Mouse (Mus musculus) kidney, postnatal 36 days (tissue): ENCODE results near the gene Stard9.

Experiments
- DNase-seq, 2 experiments: peaks; one replicate each; pipeline ENCODE4 v3.0.0; 2021 to 2022; ENCODE audit warnings: mixed read lengths in 2 of 2

Gene Stard9

DNA sequence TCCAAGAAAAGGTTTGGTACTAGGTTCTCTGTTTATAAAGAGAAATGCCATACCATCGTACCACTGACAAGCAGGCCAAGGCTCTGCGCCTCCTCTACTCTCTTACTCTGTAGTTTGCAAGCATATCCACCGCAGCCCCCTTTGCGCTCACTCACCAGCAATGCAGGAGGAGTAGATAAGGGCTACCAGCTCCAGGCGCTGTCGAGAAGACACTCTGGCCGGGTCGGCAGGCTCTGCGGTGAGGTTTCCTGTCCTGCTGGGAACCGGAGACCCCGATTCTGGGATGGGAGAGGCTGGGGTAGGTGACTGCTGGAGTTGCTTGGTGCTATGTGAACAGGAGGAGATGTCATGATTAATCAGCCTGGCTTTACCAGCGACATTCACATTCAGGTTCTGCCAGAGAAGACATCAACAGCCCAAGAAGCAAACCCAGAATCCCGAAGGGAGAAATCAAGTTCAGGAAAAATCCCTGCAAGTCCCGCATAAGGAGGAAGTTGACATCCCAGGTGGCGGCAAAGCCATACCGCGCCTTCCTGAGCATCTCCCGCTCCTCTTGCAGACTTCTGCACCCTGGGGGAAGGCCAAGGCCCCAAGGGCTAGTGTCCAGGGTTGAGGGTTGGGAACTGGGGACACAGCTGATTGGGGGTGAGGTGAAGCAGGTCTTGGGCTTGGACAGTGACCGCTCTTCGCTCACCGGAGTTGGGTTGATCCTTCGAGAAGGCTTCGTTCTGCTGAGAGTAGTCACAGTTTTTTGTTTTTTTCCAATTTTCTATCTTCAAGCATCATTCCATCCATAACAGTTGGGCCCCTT lies 101.1 kb downstream of the Stard9 start:
- DNase-seq = peak in 1 of 2 experiments; percentile 16

DNA sequence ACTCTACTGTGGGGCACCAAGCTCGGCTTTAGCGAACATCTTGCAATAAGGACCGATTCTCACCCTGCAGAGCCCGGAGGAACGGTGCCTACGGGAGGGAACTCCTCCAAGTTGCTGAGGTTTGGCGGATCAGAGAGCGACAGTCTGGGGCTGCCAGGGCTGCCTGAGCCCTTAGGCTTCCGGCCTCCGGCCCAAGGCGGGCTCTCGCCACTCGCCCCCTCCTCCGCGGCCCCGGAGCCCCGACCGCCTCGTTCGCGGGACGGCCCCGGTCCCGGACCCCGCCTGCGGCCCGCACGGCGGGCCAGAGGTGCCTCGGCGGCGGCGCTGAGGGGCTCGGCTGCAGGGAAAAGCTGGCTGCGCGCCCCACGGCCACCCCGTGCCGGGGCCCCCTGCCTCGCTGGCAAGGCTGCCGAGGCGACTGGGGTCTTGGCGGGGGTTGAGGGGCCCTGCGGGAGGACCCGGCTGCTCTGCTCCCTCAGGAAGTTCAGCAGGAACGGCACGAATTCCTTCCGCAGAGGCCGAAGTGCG lies 101.8 kb downstream of the Stard9 start:
- DNase-seq = peak in 1 of 2 experiments; percentile 8

GRCm38 (mm10) chr2:120731167-120731862 lies 102.4 kb downstream of the Stard9 start:
- peak; percentile 95 to 98 for DNase-seq

GRCm38 (mm10) chr2:120731877-120732530 lies 103.1 kb downstream of the Stard9 start:
- no peak for DNase-seq

GRCm38 (mm10) chr2:120745496-120745895 lies 116.6 kb downstream of the Stard9 start:
- DNase-seq = no peak

DNA sequence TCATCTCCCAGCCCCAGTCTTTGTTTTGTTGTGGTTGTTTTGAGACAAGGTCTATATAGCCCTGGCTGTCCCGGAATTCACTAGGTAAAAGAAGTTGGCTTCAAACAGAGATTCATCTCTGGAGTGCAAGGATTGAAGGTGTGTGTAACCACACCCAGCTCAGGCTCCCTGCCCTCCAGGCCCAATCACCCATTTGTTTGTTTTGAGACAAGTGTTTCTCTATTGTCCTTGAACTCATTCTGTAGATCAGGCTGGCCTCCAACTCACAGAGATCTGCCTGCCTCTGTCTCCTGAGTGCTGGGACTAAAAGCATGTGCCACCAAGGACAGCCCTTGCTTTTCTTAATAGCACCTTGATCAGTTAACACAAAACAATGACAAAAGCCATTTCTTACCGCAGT lies 119.1 kb downstream of the Stard9 start:
- no peak for DNase-seq

GRCm38 (mm10) chr2:120761922-120762321 lies 133.0 kb downstream of the Stard9 start:
- no peak for DNase-seq

GRCm38 (mm10) chr2:120770265-120770935 lies 141.5 kb downstream of the Stard9 start:
- no peak for DNase-seq
